Mouse (Mus musculus): ENCODE data around the gene Cyb5b. TPM values are rescaled to one million over a fixed set of nuclear protein-coding genes. Genes with fewer than 3 reads are reported as not detected.

Gene Cyb5b
- 213 and 292 TPM in 2 replicates for polyA plus RNA-seq (2012; rRNA removed; ENCODE audit: low replicate concordance)

DNA sequence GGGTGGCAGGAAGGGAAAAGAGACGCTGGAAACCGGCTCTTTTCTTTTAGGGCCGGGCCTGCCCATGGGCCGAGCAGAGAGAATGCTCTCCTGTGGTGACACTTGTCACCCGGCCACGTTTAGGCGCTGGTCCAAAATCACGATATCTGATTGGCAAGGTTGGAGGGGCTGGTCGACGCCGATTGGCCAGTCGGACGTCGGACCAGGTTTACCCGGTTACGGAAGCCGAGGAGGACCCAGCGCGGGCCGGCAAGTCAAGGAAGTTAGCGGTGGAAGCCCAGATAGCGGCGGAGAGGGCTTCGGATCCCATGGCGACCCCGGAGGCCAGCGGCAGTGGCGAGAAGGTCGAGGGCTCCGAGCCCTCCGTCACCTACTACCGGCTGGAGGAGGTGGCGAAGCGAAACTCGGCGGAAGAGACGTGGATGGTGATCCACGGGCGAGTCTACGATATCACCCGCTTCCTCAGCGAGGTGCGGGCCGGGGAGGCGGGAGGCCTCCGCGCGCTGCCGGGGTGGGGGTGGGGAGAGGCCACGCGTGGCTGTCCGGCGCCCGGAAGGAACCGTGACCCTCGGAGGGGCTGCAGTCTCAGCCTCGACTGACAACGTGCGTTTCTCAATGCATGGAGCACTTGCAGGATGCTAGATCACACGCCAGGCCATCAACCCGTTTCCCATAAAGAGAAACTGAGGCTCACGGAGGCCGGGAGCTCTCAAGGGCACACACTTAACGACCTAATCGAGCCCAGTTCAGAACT lies at the start of gene Cyb5b:
Gene Cyb5b, plus strand, starts transcription at position 237 of the 754 bp plus-strand sequence.

Other genes with a start within 250 kb of the Cyb5b start
- gene Sntb2, start 214.9 kb upstream of the Cyb5b start, polyA plus RNA-seq (2012; rRNA removed; ENCODE audit: low replicate concordance) = 15.4 and 18.9 TPM in 2 replicates
- 34.5 and 39.2 TPM in 2 replicates for gene Vps4a, start 119.4 kb upstream of the Cyb5b start, polyA plus RNA-seq (2012; rRNA removed; ENCODE audit: low replicate concordance)
- gene Pdf, start 102.0 kb upstream of the Cyb5b start, polyA plus RNA-seq (2012; rRNA removed; ENCODE audit: low replicate concordance) = 38.4 and 42.4 TPM in 2 replicates
- gene Cog8, start 94.0 kb upstream of the Cyb5b start, polyA plus RNA-seq (2012; rRNA removed; ENCODE audit: low replicate concordance) = 45.0 and 49.3 TPM in 2 replicates
- 15.7 and 48.2 TPM in 2 replicates for gene Nip7, start 93.8 kb upstream of the Cyb5b start, polyA plus RNA-seq (2012; rRNA removed; ENCODE audit: low replicate concordance)
- gene Tmed6, start 85.0 kb upstream of the Cyb5b start, polyA plus RNA-seq (2012; rRNA removed; ENCODE audit: low replicate concordance) = 2.0 TPM in 1 of 2 replicates, not detected in the other
- 9.1 and 16.0 TPM in 2 replicates for gene Terf2, start 54.1 kb upstream of the Cyb5b start, polyA plus RNA-seq (2012; rRNA removed; ENCODE audit: low replicate concordance)
- 18.1 and 34.8 TPM in 2 replicates for gene Nfat5, start 142.8 kb downstream of the Cyb5b start, polyA plus RNA-seq (2012; rRNA removed; ENCODE audit: low replicate concordance)

All from subcutaneous adipose tissue, adult 2 months (tissue).